Mouse (Mus musculus): ENCODE results near the gene Tubb4b. TPM values are rescaled to one million over a fixed set of nuclear protein-coding genes. Genes with fewer than 3 reads are reported as not detected.
"Not testable (repeated sequence)": the region's sequence is repeated elsewhere in the genome, so short reads cannot be mapped to it uniquely, and the experiment has no call there.

Gene Tubb4b
- polyA plus RNA-seq, 1 experiment from 2014 or later, result 387 TPM

DNA sequence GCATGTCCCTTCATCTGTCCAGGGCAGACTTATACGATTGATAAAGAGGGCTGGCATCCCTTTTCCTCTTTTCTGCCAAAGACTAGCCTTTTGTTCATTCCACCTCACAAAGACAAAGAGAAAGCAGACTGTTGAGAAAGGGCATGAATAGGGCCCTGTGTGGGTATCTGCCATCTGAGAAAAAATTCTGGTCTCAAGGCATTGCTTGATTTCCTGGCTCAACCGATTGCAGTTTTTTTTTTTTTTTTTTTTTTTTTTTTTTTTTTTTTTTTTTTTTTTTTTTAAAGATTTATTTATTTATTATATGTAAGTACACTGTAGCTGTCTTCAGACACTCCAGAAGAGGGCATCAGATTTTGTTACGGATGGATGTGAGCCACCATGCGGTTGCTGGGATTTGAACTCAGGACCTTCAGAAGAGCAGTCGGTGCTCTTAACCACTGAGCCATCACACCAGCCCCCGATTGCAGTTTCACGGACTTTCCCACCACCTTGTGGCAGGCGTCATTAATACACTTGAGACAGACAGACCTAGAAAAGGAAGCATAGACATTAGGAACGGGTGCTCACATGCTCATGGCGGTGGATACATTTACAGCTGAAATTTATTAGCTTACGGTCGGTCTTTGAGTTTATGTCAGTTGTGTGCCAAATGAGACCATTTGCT, 32.1 kb upstream of the Tubb4b start:
- WGBS, result 53% methylated on average over 11 of the region's 12 CpGs
- not testable (repeated sequence) for H3K27ac ChIP-seq (ENCODE audit: low read depth, low read length)

DNA sequence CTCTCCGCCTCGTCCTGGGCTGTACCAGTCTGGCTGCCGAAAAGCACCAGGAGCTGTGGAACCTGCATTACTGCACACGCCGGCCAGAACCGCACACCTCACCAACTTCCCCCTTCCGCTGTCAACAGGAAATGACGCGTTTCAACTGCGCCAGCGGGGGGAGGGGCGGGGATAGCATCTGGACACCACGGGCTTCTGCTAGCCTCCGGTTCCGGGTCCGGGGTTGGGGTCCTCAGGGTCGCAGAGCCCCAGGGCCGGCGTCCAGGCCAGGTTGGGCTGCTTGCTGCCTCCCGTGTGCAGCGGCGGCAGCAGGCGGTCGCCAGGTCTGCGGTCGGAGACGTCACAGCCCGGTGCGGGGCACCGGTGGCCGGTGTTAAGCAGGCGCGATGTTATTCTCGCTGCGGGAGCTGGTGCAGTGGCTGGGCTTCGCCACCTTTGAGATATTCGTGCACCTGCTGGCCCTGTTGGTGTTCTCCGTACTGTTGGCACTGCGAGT, 30.8 kb upstream of the Tubb4b start, which contains the start of gene Tmem203:
Gene Tmem203 (plus strand): TSS at position 156 of the 496 bp plus-strand sequence.
- Histone ChIP-seq H3K4me1 (ENCODE audit: control insufficient read depth, insufficient read depth, low read length) (peaks cover 12% of the 10 kb centered on the region), H3K27ac (ENCODE audit: low read depth, low read length) (peak within 1 kb of the TSS; percentile 76), H3K9ac (replicated peaks; ENCODE audit: low read depth, low read length) (peak within 1 kb of the TSS; percentile 80), H3K36me3 (ENCODE audit: control insufficient read depth, insufficient read depth, low read length) (peaks cover under 1% of the 10 kb centered on the region; the same call in 1 of the 2 replicates), H3K27me3 (ENCODE audit: control insufficient read depth, insufficient read depth, low read length) (no peaks in the 10 kb centered on the region; the same call in 1 of the 2 replicates), H3K4me3 (ENCODE audit: low read depth, low read length) (peak within 1 kb of the TSS; percentile 98), H3K9me3 (ENCODE audit: control insufficient read depth, low read length) (no peaks in the 10 kb centered on the region), H3K4me2 (ENCODE audit: low read depth, low read length) (peak within 1 kb of the TSS; percentile 99)
- WGBS, result 0% methylated on average over 38 of the region's 39 CpGs
- peak; percentile 90 for ATAC-seq (ENCODE audit: low read depth)

More for the DNA sequence above, 32.1 kb upstream of the Tubb4b start:
- Histone ChIP-seq H3K4me1 (ENCODE audit: control insufficient read depth, insufficient read depth, low read length) (peaks cover 12% of the 10 kb centered on the region), H3K9ac (replicated peaks; ENCODE audit: low read depth, low read length) (peak overlapping the region; percentile 80; the same call in 1 of the 2 replicates), H3K4me2 (ENCODE audit: low read depth, low read length) (peak overlapping the region; percentile 99), H3K4me3 (ENCODE audit: low read depth, low read length) (peak overlapping the region; percentile 98)
- H3K9me3 ChIP-seq (ENCODE audit: control insufficient read depth, low read length); ATAC-seq (ENCODE audit: low read depth); H3K27me3 ChIP-seq (ENCODE audit: control insufficient read depth, insufficient read depth, low read length); H3K36me3 ChIP-seq (ENCODE audit: control insufficient read depth, insufficient read depth, low read length): not testable (repeated sequence)

DNA sequence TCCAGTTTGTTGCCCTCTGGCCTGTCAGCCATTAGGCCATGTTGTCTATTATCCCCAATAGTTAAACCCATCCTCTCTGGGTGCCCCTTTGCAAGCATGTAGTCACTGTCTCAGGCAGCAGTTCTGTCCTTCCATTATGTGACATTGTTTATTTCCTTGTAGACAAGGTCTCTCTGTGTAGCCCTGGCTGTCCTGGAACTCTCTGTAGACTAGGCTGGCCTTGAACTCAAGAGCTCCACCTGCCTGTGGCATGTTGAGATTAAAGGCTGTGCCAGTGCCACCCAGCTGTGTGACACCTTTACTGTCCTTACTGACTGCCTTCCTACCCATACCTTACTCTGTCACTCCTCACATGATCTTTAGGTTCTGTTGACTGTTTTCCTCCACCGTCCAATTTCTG, 27.8 kb upstream of the Tubb4b start:
- H3K4me2 ChIP-seq (ENCODE audit: low read depth, low read length), result no peak overlapping the region
- peaks cover 12% of the 10 kb centered on the region for H3K4me1 ChIP-seq (ENCODE audit: control insufficient read depth, insufficient read depth, low read length)
- H3K36me3 ChIP-seq (ENCODE audit: control insufficient read depth, insufficient read depth, low read length), result peaks cover 11% of the 10 kb centered on the region; the same call in 1 of the 2 replicates
- H3K27ac ChIP-seq (ENCODE audit: low read depth, low read length), result no peak overlapping the region
- H3K9me3 ChIP-seq (ENCODE audit: control insufficient read depth, low read length), result no peaks in the 10 kb centered on the region
- H3K9ac ChIP-seq (replicated peaks; ENCODE audit: low read depth, low read length), result no peak overlapping the region
- H3K4me3 ChIP-seq (ENCODE audit: low read depth, low read length), result no peak overlapping the region
- WGBS, result 94% methylated on average over 1 of the region's 1 CpGs
- no peaks in the 10 kb centered on the region; the same call in 1 of the 2 replicates for H3K27me3 ChIP-seq (ENCODE audit: control insufficient read depth, insufficient read depth, low read length)
- no peak for ATAC-seq (ENCODE audit: low read depth)

DNA sequence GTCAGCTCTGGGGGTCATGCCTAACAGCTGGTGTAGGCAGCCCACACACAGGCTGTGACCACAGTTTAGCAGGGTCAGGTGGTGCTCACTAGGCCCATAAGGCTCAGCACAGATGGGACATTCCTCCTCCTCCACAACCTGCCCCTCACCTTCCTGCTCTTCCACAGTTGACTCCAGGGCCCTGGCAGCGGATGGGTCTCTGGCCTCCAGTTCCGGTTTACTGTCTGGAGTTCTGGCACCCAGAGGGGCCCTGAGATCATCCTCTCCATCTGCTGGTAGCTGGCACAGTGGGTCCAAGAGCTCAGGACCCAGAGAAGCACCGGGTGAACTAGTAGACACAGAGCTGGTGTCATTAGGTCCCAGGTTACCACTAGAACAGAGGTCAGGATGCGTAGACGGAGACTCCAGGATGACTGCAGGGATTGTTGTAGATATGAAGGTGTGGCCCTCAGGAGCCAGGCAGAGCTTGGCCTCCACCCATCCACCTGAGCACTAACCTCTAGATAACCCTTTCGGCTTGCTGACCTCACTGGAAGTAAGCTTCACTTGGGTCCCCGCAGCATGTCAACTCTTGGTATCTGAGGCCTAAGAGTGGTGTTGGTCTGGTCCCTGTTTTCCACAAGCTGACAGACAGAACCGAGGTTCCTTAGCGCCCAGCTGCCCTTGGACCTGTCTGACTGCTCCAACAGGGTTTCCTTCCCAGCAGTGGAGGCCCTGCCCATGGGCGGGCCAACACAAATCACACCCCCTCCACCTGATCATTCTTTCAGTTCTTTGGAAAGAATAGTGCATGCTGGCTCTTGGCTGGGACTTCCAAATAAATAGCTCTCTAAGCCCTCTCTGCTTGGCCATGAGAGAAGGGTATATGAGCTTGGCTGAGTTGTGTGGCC, 21.9 kb upstream of the Tubb4b start, which contains the start of gene AL732309.1:
Gene AL732309.1 (minus strand): TSS at position 681 of the 890 bp plus-strand sequence.
- Histone ChIP-seq H3K4me1 (ENCODE audit: control insufficient read depth, insufficient read depth, low read length) (peaks cover 3% of the 10 kb centered on the region; the same call in 1 of the 2 replicates), H3K4me2 (ENCODE audit: low read depth, low read length) (no peak within 1 kb of the TSS), H3K27ac (ENCODE audit: low read depth, low read length) (no peak within 1 kb of the TSS), H3K9me3 (ENCODE audit: control insufficient read depth, low read length) (no peaks in the 10 kb centered on the region), H3K36me3 (ENCODE audit: control insufficient read depth, insufficient read depth, low read length) (peaks cover 18% of the 10 kb centered on the region), H3K9ac (replicated peaks; ENCODE audit: low read depth, low read length) (no peak within 1 kb of the TSS), H3K4me3 (ENCODE audit: low read depth, low read length) (no peak within 1 kb of the TSS), H3K27me3 (ENCODE audit: control insufficient read depth, insufficient read depth, low read length) (no peaks in the 10 kb centered on the region)
- ATAC-seq (ENCODE audit: low read depth), result no peak
- WGBS, result 93% methylated on average over 10 of the region's 10 CpGs

DNA sequence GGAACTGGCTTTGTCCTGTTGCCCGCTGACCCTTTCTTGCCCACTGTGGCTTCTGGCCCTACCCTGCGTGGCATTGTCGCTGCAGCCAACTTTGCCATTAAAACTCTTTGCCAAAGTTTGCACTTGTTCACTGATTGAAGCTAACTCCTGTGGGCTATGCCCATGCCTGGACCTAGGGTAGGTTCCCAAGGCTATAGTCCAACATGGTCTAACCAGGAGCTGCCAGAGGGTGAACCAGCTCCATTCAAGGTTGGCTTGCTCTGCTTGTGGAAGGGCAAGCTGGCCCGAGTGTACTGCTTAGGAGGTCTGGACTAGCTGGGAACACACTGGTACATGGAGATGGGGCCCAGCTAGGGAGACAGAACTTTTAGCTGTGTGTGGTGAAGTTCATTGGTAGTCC, 19.6 kb upstream of the Tubb4b start:
- peaks cover 5% of the 10 kb centered on the region; the same call in 1 of the 2 replicates for H3K4me1 ChIP-seq (ENCODE audit: control insufficient read depth, insufficient read depth, low read length)
- no peak overlapping the region for H3K27ac ChIP-seq (ENCODE audit: low read depth, low read length)
- ATAC-seq (ENCODE audit: low read depth), result no peak
- 91% methylated on average over 4 of the region's 4 CpGs for WGBS
- H3K9me3 ChIP-seq (ENCODE audit: control insufficient read depth, low read length), result no peaks in the 10 kb centered on the region
- H3K4me2 ChIP-seq (ENCODE audit: low read depth, low read length), result no peak overlapping the region
- H3K27me3 ChIP-seq (ENCODE audit: control insufficient read depth, insufficient read depth, low read length), result no peaks in the 10 kb centered on the region
- H3K36me3 ChIP-seq (ENCODE audit: control insufficient read depth, insufficient read depth, low read length), result peaks cover 11% of the 10 kb centered on the region
- no peak overlapping the region for H3K9ac ChIP-seq (replicated peaks; ENCODE audit: low read depth, low read length)
- H3K4me3 ChIP-seq (ENCODE audit: low read depth, low read length), result no peak overlapping the region

DNA sequence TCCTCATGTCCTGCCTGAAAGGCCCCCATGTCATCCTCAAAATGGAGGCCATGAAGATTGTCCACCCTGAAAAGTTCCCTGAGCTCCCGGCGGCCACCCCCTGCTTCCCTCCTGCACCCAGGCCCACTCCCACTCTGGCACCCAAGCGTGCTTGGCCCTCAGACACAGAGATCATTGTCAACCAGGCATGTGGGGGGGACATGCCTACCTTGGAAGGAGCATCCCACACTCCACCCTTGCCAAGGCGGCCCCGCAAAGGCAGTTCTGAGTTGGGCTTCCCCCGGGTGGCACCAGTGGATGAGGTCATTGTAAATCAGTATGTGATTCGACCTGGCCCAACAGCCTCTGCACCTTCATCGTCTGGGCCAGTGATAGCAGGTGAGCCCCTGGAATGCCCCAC, 18.8 kb upstream of the Tubb4b start:
- H3K9ac ChIP-seq (replicated peaks; ENCODE audit: low read depth, low read length), result peak overlapping the region; percentile 78
- H3K36me3 ChIP-seq (ENCODE audit: control insufficient read depth, insufficient read depth, low read length), result peaks cover 7% of the 10 kb centered on the region; the same call in 1 of the 2 replicates
- no peaks in the 10 kb centered on the region for H3K27me3 ChIP-seq (ENCODE audit: control insufficient read depth, insufficient read depth, low read length)
- 84% methylated on average over 8 of the region's 8 CpGs for WGBS
- H3K9me3 ChIP-seq (ENCODE audit: control insufficient read depth, low read length), result no peaks in the 10 kb centered on the region
- no peak overlapping the region for H3K27ac ChIP-seq (ENCODE audit: low read depth, low read length)
- peak overlapping the region; percentile 69 for H3K4me3 ChIP-seq (ENCODE audit: low read depth, low read length)
- ATAC-seq (ENCODE audit: low read depth), result no peak
- peak overlapping the region; percentile 81 for H3K4me2 ChIP-seq (ENCODE audit: low read depth, low read length)
- peaks cover 5% of the 10 kb centered on the region; the same call in 1 of the 2 replicates for H3K4me1 ChIP-seq (ENCODE audit: control insufficient read depth, insufficient read depth, low read length)

DNA sequence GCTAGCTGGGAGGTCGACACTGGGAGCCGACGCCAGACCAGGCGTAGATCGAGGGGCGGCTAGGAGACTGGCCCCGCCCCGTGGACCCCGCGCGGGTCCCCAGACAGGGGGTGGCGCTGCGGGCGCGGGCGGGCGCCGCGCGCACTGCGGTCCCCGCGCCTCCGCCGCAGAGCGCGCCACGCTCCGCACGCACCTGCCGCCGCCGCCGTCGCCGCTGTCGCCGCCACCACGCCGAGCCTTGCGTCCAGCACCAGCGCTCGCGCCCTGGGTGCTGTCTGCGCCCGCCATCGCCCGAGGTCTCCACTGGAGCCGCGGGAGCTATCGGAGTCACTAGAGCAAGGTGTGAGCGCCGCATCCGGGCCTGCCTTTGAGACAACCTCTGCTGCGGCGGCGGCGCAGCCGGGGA, 17.6 kb upstream of the Tubb4b start, which contains the start of the genes Rnf208 and Cysrt1:
Gene Rnf208 (plus strand): TSS at position 155 of the 406 bp plus-strand sequence.
Gene Cysrt1 (minus strand): TSS at position 352 of the 406 bp plus-strand sequence.
- peak; percentile 61 for ATAC-seq (ENCODE audit: low read depth)
- peak within 1 kb of the TSS; percentile 69 for H3K4me3 ChIP-seq (ENCODE audit: low read depth, low read length)
- WGBS, result 0% methylated on average over 47 of the region's 59 CpGs
- H3K9ac ChIP-seq (replicated peaks; ENCODE audit: low read depth, low read length), result peak within 1 kb of the TSS; percentile 78
- H3K4me1 ChIP-seq (ENCODE audit: control insufficient read depth, insufficient read depth, low read length), result peaks cover 5% of the 10 kb centered on the region; the same call in 1 of the 2 replicates
- H3K36me3 ChIP-seq (ENCODE audit: control insufficient read depth, insufficient read depth, low read length), result peaks cover 7% of the 10 kb centered on the region; the same call in 1 of the 2 replicates
- no peaks in the 10 kb centered on the region for H3K27me3 ChIP-seq (ENCODE audit: control insufficient read depth, insufficient read depth, low read length)
- H3K27ac ChIP-seq (ENCODE audit: low read depth, low read length), result peak within 1 kb of the TSS; percentile 71
- peak within 1 kb of the TSS; percentile 81 for H3K4me2 ChIP-seq (ENCODE audit: low read depth, low read length)
- no peaks in the 10 kb centered on the region for H3K9me3 ChIP-seq (ENCODE audit: control insufficient read depth, low read length)

DNA sequence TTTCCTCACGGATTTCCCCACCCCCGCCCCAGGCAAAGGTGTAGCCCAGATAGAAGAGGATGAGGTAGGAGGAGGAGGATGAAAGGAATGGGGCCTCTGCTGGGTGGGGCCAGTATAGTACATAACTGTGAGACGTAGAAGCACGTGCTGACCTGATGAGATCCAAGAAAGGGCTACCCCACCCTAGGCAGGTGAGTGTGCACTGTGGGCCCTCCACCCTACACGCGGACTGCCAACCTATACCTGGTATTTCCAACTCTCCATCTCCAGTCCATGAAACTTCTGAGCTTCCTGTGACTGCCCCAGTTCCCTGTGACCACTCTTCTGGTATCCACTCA, 16.9 kb upstream of the Tubb4b start:
- Histone ChIP-seq H3K9ac (replicated peaks; ENCODE audit: low read depth, low read length) (peak overlapping the region; percentile 78), H3K4me3 (ENCODE audit: low read depth, low read length) (peak overlapping the region; percentile 69), H3K36me3 (ENCODE audit: control insufficient read depth, insufficient read depth, low read length) (peaks cover 3% of the 10 kb centered on the region; the same call in 1 of the 2 replicates), H3K27me3 (ENCODE audit: control insufficient read depth, insufficient read depth, low read length) (no peaks in the 10 kb centered on the region), H3K4me2 (ENCODE audit: low read depth, low read length) (peak overlapping the region; percentile 81), H3K27ac (ENCODE audit: low read depth, low read length) (peak overlapping the region; percentile 40; the same call in 1 of the 2 replicates), H3K9me3 (ENCODE audit: control insufficient read depth, low read length) (no peaks in the 10 kb centered on the region), H3K4me1 (ENCODE audit: control insufficient read depth, insufficient read depth, low read length) (peaks cover 5% of the 10 kb centered on the region; the same call in 1 of the 2 replicates)
- WGBS, result 17% methylated on average over 6 of the region's 6 CpGs
- peak; percentile 7 for ATAC-seq (ENCODE audit: low read depth)
